Mouse (Mus musculus): ENCODE data around the gene Sec61a1. TPM values are rescaled to one million over a fixed set of nuclear protein-coding genes. Genes with fewer than 3 reads are reported as not detected.

Gene Sec61a1
- total and polyA plus RNA-seq, 3 experiments: 139 to 276 (median 237) TPM

DNA sequence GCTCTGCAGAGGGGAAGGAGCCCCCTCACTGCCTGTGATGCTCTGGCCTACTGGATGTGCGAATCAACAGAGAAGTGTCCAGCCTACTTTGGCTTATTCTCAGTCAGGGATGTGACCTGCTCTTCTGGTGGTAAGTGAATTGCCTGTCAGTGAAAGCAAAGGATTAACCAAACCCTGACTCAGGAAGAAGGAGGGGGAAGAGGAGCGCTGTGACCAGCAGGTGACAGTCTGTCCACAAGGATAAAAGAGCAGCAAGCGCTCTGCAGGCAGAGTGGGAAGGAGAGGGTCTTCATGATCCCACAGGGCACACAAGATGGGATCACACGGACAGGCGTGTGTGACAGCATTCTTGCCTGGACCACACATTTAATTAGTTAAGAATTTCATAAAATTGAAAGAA lies 41.0 kb upstream of the Sec61a1 start:
- no peak overlapping the region for H3K4me2 ChIP-seq (ENCODE audit: insufficient read depth, low read depth, poor library complexity, severe bottlenecking)
- TF ChIP-seq KAT2A (IDR thresholded peaks at IDR 0.05; ENCODE audit: insufficient replicate concordance, low read length) (no peak), MAX (IDR thresholded peaks at IDR 0.05; ENCODE audit: low read length) (no peak), ZNF384 (IDR thresholded peaks at IDR 0.05; ENCODE audit: low read depth, low read length) (no peak), NELFE (IDR thresholded peaks at IDR 0.05; ENCODE audit: low read depth, low read length) (no peak), E2F4 (IDR thresholded peaks at IDR 0.05; ENCODE audit: insufficient replicate concordance, low read depth, low read length) (no peak), HCFC1 (IDR thresholded peaks at IDR 0.05; ENCODE audit: low read depth, low read length) (no peak), CHD1 (IDR thresholded peaks at IDR 0.05; ENCODE audit: low read depth, low read length) (no peak), EP300 (IDR thresholded peaks at IDR 0.05; ENCODE audit: low read length) (no peak), MAFK (IDR thresholded peaks at IDR 0.05; ENCODE audit: insufficient replicate concordance, low read length) (no peak), ELF1 (IDR thresholded peaks at IDR 0.05; ENCODE audit: low read depth, low read length) (no peak), SIN3A (IDR thresholded peaks at IDR 0.05; ENCODE audit: low read length) (no peak), NRF1 (IDR thresholded peaks at IDR 0.05; ENCODE audit: low read depth, low read length) (no peak), JUN (IDR thresholded peaks at IDR 0.05; ENCODE audit: insufficient read depth, low read depth, low read length) (no peak), CHD2 (IDR thresholded peaks at IDR 0.05; ENCODE audit: low read length) (no peak), POLR2A (IDR thresholded peaks at IDR 0.05; ENCODE audit: low read depth, low read length) (no peak), ZC3H11A (IDR thresholded peaks at IDR 0.05; ENCODE audit: low read depth, low read length) (0 out of 2 replicates have a peak, but pooled peaks have one; percentile 8), RCOR1 (conservative IDR thresholded peaks at IDR 0.05; ENCODE audit: low read depth, low read length) (no peak), USF2 (conservative IDR thresholded peaks at IDR 0.05; ENCODE audit: low read depth, low read length) (no peak), JUND (conservative IDR thresholded peaks at IDR 0.05; ENCODE audit: low read depth, low read length) (no peak), USF1 (IDR thresholded peaks at IDR 0.05; ENCODE audit: low read depth, low read length) (no peak), UBTF (IDR thresholded peaks at IDR 0.05; ENCODE audit: low read depth, low read length) (no peak), CTCF (conservative IDR thresholded peaks at IDR 0.05 in 1 of 2, IDR thresholded peaks at IDR 0.05 in 1 of 2; ENCODE audit: low read depth in 2 of 2, low read length in 2 of 2) (peak in 1 of 2 experiments; percentile 57; a peak in 2 of 4 replicates), GABPA (IDR thresholded peaks at IDR 0.05; ENCODE audit: insufficient replicate concordance, low read depth, low read length) (no peak), MYC (IDR thresholded peaks at IDR 0.05; ENCODE audit: low read depth, low read length) (no peak), RAD21 (IDR thresholded peaks at IDR 0.05; ENCODE audit: low read depth, low read length) (peak; percentile 56), ZMIZ1 (IDR thresholded peaks at IDR 0.05; ENCODE audit: low read depth, low read length) (no peak), SMC3 (IDR thresholded peaks at IDR 0.05; ENCODE audit: low read depth, low read length) (peak; percentile 42), ETS1 (conservative IDR thresholded peaks at IDR 0.05; ENCODE audit: low read depth, low read length) (no peak), MAZ (IDR thresholded peaks at IDR 0.05; ENCODE audit: low read depth, low read length) (no peak), TCF12 (IDR thresholded peaks at IDR 0.05; ENCODE audit: low read depth, low read length) (no peak), IRF4 (IDR thresholded peaks at IDR 0.05; ENCODE audit: low read depth, low read length) (no peak), BHLHE40 (IDR thresholded peaks at IDR 0.05; ENCODE audit: low read depth, low read length) (no peak), PAX5 (IDR thresholded peaks at IDR 0.05; ENCODE audit: low read length) (no peak), TBP (conservative IDR thresholded peaks at IDR 0.05; ENCODE audit: low read depth, low read length) (no peak)
- dilution Hi-C loops (cut with MboI; ENCODE audit: extremely low pct_ligation_motif_present, extremely low pct_unique_long_range_greater_than_20kb, low sequenced_read_pairs) (no loop called here), in situ Hi-C loops (cut with MboI; ENCODE audit: low pct_ligation_motif_present, low pct_unique_long_range_greater_than_20kb, low sequenced_read_pairs) (loop anchor here (5.0 kb wide), 1 partner anchor 288 kb away; no protein-coding TSS in a partner anchor)
- no peaks in the 10 kb centered on the region for H3K79me2 ChIP-seq (replicated peaks; ENCODE audit: control insufficient read depth, extremely low read depth, insufficient read depth, poor library complexity, severe bottlenecking)
- no peaks in the 10 kb centered on the region for H3K9me3 ChIP-seq (replicated peaks; ENCODE audit: low read length)
- H3K4me1 ChIP-seq (ENCODE audit: control insufficient read depth in 1 of 2, insufficient read depth in 2 of 2): peaks cover 5 to 12% of the 10 kb centered on the region in 2 experiments; a peak in 3 of 4 replicates
- H3K27me3 ChIP-seq (replicated peaks): no peaks in the 10 kb centered on the region
- H3K4me3 ChIP-seq (replicated peaks in 1 of 3; ENCODE audit: low read depth in 2 of 3, low read length in 2 of 3, poor library complexity in 1 of 3): no peak overlapping the region
- no peak for DNase-seq (ENCODE audit: extremely low read depth)
- no peak overlapping the region for H3K9ac ChIP-seq (ENCODE audit: insufficient read depth, low read depth)
- H3K36me3 ChIP-seq (replicated peaks in 1 of 2; ENCODE audit: control insufficient read depth in 1 of 2, insufficient read depth in 1 of 2, low read length in 1 of 2): no peaks in the 10 kb centered on the region
- H3K27ac ChIP-seq (ENCODE audit: insufficient read depth, low read depth): no peak overlapping the region
